Mouse (Mus musculus) small intestine, adult 2 months (tissue): Measurements from ENCODE around the gene Mettl17.

Source experiments
- CTCF ChIP-seq: fragments of 200-500 bp; IDR thresholded peaks from 2 replicates; pipeline ENCODE4 v1.5.1; 2012; ENCODE audit warnings: low read depth, mild to moderate bottlenecking, control low read depth, inconsistent platforms, low read length, moderate library complexity, mixed read lengths; ENCODE audit not compliant: insufficient replicate concordance, insufficient read length; ENCODE audit errors: extremely low read depth
- POLR2A ChIP-seq: fragments of 200-500 bp; IDR thresholded peaks from 2 replicates; pipeline ENCODE4 v1.6.1; 2012; ENCODE audit warnings: low read depth, mild to moderate bottlenecking, control low read depth, inconsistent platforms, low read length, moderate library complexity

- TF ChIP-seq POLR2A (no peak), CTCF (no peak)
Observed at GRCm38 (mm10) chr14:51918125-51918524, 33.5 kb downstream of the Mettl17 start, which contains the start of gene Tppp2.
